ENCODE assay signal across 7 mouse cellular contexts in genomic region chr2:132020991-132021541, GRCm38 (mm10). TPM values are rescaled to one million over a fixed set of nuclear protein-coding genes. Genes with fewer than 3 reads are reported as not detected.
DNase-seq lines count a peak whose midpoint lies in the region; ATAC-seq lines count a peak whose summit lies in the region.

No protein-coding gene starts in this region.

- intact Hi-C loops in heart, postnatal 10 days (cut with DNase I) = no loop called here

- DNase-seq in 416B (ENCODE audit: low read depth) = peak; percentile 92
- peak; percentile 81 to 85 for DNase-seq in B cell, adult 2 months
- peak; percentile 42 to 46 for DNase-seq in heart, postnatal 10 days
- peak; percentile 79 for DNase-seq in thymus, postnatal 4 days
- DNase-seq in layer of hippocampus, adult 18-20 months (ENCODE audit: low spot score in 2 of 2) = no peak

- peak; percentile 58 for ATAC-seq in megakaryocyte, adult 5-6 weeks (ENCODE audit: poor library complexity, severe bottlenecking)
- ATAC-seq in frontal cortex, adult (ENCODE audit: low TSS enrichment) = no peak

RNA-seq across cellular contexts. Expression of gene Rassf2, which starts 9.0 kb away (rescaled TPM):
- total RNA-seq in heart, postnatal 10 days (2021) = 10 to 100 TPM; 16.2 TPM
- total RNA-seq in megakaryocyte, adult 5-6 weeks (2015) = 62.4 and 70.2 TPM in 2 replicates
- total RNA-seq in megakaryocyte, adult 5-6 weeks (2017) = 113 and 118 TPM in 2 replicates
- total RNA-seq in layer of hippocampus, adult 18-20 months (2021) = 10 to 100 TPM; 45.5 to 52.1 TPM

Comparison
In these comparisons a context has a peak if more than half of its experiments do, and no peak if none do; other contexts are left out.
1. DNase-seq: peak in 416B (single experiment), B cell, adult 2 months (2 of 2), heart, postnatal 10 days (2 of 2) and thymus, postnatal 4 days (single experiment); none in layer of hippocampus, adult 18-20 months (0 of 2).